Mouse (Mus musculus): ENCODE data around the gene Maz.

DNA sequence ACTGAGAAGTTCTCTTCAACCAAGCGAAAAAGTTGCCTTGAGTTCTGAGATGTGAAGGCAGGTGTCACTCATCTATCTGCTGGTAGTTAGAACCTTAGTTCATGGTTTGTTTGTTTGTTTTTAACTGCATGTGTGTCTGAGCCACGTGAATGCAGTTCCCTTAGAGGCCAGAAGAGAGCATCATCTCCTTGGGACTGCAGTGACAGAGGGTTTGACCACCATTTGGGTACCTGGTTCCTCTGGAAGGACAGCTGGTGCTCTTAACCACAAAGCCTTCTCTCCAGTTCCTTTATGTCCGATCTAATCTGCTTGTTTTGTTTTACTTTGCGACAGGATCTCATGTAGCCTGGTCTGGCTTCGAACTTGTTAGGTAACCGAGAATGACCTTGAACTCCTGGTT, 38.7 kb upstream of the Maz start:
- TF ChIP-seq POLR2A (IDR thresholded peaks at IDR 0.05; ENCODE audit: borderline replicate concordance, extremely low read depth, insufficient read depth, insufficient read length, poor library complexity, severe bottlenecking): no peak
- TF ChIP-seq CTCF (IDR thresholded peaks at IDR 0.05; ENCODE audit: borderline replicate concordance, extremely low read depth, insufficient read depth, insufficient read length): no peak

All from brain, embryonic 14.5 days (tissue).